Mouse (Mus musculus) ES-E14 (cell line): ENCODE measurements around the gene Cpne5.

Source experiments
- CHD2 ChIP-seq: IDR thresholded peaks from 2 replicates; pipeline ENCODE4 v1.6.1; 2014; ENCODE audit warnings: mild to moderate bottlenecking, low read depth, low read length, inconsistent platforms
- MAFK ChIP-seq: IDR thresholded peaks from 2 replicates; pipeline ENCODE4 v1.6.1; 2014; ENCODE audit warnings: mild to moderate bottlenecking, low read depth, low read length, inconsistent platforms; ENCODE audit not compliant: insufficient read depth
- ZC3H11A ChIP-seq: IDR thresholded peaks from 2 replicates; pipeline ENCODE4 v1.6.1; 2012; ENCODE audit warnings: low read depth, mild to moderate bottlenecking, inconsistent platforms, low read length, borderline replicate concordance
- ZNF384 ChIP-seq: IDR thresholded peaks from 2 replicates; pipeline ENCODE4 v1.6.1; 2012; ENCODE audit warnings: low read depth, low read length, inconsistent platforms

DNA sequence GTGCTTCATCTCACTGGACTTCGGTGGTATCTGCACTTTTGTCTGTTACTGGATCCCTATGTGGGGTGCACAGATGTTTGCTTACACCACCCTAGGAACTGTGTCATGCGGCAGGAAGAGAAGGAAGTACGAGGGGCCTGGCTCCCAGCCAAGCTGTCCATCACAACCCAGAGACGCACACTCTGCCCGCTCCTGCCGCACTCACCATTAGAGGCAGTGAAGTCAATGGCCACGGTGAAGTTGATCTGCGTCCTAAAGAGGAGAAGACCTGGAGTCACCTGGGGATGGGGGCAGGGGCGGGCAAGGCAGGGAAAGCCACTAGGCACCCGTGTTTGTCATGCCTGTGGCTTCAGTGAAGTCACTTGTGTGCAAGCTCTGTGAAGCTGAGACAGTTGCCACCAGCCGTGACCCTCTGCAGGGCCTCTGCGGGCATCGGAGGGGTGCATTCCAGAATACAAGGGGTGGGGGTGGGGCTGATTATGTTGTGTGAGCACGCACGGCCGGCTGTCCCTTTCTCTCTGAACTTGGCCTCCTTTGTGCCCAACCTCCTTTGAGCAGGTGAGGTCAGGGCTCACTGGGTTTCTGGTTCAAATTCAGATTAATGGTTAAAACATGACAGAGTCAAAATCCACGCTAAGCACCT, 73.4 kb downstream of the Cpne5 start:
- TF ChIP-seq MAFK (no peak), ZC3H11A (no peak), ZNF384 (no peak), CHD2 (no peak)
